Mouse (Mus musculus) lung, adult 2 months (tissue): ENCODE data around the gene 1700069L16Rik.

Experiments used
- CTCF ChIP-seq: fragments of 200-500 bp; IDR thresholded peaks from 2 replicates; pipeline ENCODE4 v1.5.1; 2011; ENCODE audit warnings: mild to moderate bottlenecking, low read length, control low read depth; ENCODE audit not compliant: insufficient read depth
- POLR2A ChIP-seq: fragments of 200-500 bp; IDR thresholded peaks from 2 replicates; pipeline ENCODE4 v1.6.1; 2011; ENCODE audit warnings: low read depth, mild to moderate bottlenecking, control low read depth, low read length, borderline replicate concordance; ENCODE audit errors: extremely low read depth

GRCm38 (mm10) chr5:113647141-113647540 is 77.4 kb downstream of the 1700069L16Rik start:
- TF ChIP-seq CTCF: no peak
- TF ChIP-seq POLR2A: no peak
